Mouse (Mus musculus): ENCODE results near the gene Zfp536. TPM values are rescaled to one million over a fixed set of nuclear protein-coding genes. Genes with fewer than 3 reads are reported as not detected.
"Not testable (repeated sequence)": the region's sequence is repeated elsewhere in the genome, so short reads cannot be mapped to it uniquely, and the experiment has no call there.

The Zfp536 gene
- polyA plus RNA-seq, 1 experiment from 2014 or later: 2.0 TPM

DNA sequence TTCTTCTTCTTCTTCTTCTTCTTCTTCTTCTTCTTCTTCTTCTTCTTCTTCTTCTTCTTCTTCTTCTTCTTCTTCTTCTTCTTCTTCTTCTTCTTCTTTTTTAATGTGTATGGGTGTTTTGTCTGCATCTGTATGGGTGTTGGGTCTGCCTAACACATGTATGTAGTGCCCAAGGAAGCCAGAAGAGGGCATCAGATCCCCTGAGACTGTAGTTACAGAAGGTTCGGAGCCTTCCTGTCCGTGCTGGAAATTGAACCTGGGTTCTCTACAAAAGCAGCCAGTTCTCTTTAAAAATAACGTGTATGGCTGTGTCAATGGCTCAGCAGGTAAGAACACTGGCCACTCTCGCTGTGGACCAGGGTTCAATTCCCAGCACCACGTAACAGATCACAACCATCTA lies 167.0 kb downstream of the Zfp536 start:
- no peaks in the 10 kb centered on the region for H3K4me1 ChIP-seq
- no peak overlapping the region for H3K4me3 ChIP-seq
- DNase-seq (ENCODE audit: low spot score): no peak
- H3K27me3 ChIP-seq (ENCODE audit: insufficient read depth, poor library complexity, severe bottlenecking): peaks cover 24% of the 10 kb centered on the region
- WGBS: 78% methylated on average over 5 of the region's 5 CpGs
- H3K36me3 ChIP-seq: no peaks in the 10 kb centered on the region
- H3K27ac ChIP-seq: no peak overlapping the region
- no peaks in the 10 kb centered on the region for H3K9me3 ChIP-seq

DNA sequence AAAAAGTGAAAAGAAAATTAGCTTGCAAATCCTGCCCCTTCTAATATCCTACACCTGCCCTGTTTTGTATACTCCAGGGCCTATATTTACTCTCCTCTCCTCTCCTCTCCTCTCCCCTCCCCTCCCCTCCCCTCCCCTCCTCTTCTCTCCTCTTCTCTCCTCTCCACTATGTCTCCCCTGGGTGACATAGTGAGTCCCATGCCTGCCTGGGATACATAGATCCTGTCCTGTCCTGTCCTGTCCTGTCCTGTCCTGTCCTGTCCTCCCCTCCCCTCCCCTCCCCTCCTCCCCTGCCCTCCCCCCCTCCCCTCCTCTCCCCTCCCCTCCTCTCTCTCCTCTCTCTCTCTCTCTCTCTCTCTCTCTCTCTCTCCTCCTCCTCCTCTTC lies 169.9 kb downstream of the Zfp536 start:
- DNase-seq (ENCODE audit: low spot score); H3K4me3 ChIP-seq; H3K27ac ChIP-seq; H3K36me3 ChIP-seq; H3K27me3 ChIP-seq (ENCODE audit: insufficient read depth, poor library complexity, severe bottlenecking); H3K9me3 ChIP-seq; H3K4me1 ChIP-seq: not testable (repeated sequence)

GRCm38 (mm10) chr7:37602871-37603524 lies 170.4 kb downstream of the Zfp536 start:
- H3K9me3 ChIP-seq: no peaks in the 10 kb centered on the region
- no peak overlapping the region for H3K27ac ChIP-seq
- no peaks in the 10 kb centered on the region for H3K4me1 ChIP-seq
- no peaks in the 10 kb centered on the region; the same call in 1 of the 2 replicates for H3K27me3 ChIP-seq (ENCODE audit: insufficient read depth, poor library complexity, severe bottlenecking)
- DNase-seq (ENCODE audit: low spot score): no peak
- no peaks in the 10 kb centered on the region for H3K36me3 ChIP-seq
- no peak overlapping the region for H3K4me3 ChIP-seq
- WGBS: 67% methylated on average over 9 of the region's 9 CpGs

DNA sequence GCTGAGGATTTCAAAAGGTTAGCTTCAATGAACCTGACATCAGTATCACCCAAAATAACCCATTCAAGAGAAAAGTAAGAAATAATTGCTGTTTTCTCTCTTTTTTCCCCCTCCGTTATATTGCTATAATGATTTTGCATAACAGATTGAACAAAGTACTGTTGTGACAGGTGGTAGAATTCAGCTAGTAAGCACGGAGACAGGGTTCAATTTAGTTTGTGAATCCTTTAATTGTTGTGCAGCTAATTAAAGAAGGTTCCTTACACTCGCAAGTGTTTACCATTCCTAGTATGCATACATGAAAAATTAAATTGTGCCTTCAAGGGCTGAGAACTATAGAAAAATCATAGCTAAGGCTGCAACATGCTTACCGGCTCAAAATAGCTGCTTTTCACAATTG lies 173.1 kb downstream of the Zfp536 start:
- WGBS: 86% methylated on average over 4 of the region's 4 CpGs
- DNase-seq (ENCODE audit: low spot score): no peak
- Histone ChIP-seq H3K36me3 (no peaks in the 10 kb centered on the region), H3K27me3 (ENCODE audit: insufficient read depth, poor library complexity, severe bottlenecking) (no peaks in the 10 kb centered on the region; the same call in 1 of the 2 replicates), H3K27ac (no peak overlapping the region), H3K9me3 (no peaks in the 10 kb centered on the region), H3K4me3 (no peak overlapping the region), H3K4me1 (no peaks in the 10 kb centered on the region)

GRCm38 (mm10) chr7:37594211-37595030 lies 179.0 kb downstream of the Zfp536 start:
- Histone ChIP-seq H3K27ac (no peak overlapping the region), H3K27me3 (ENCODE audit: insufficient read depth, poor library complexity, severe bottlenecking) (no peaks in the 10 kb centered on the region; the same call in 1 of the 2 replicates), H3K36me3 (no peaks in the 10 kb centered on the region), H3K4me1 (no peaks in the 10 kb centered on the region), H3K9me3 (no peaks in the 10 kb centered on the region), H3K4me3 (no peak overlapping the region)
- 74% methylated on average over 12 of the region's 12 CpGs for WGBS
- peak; percentile 63 for DNase-seq (ENCODE audit: low spot score)

DNA sequence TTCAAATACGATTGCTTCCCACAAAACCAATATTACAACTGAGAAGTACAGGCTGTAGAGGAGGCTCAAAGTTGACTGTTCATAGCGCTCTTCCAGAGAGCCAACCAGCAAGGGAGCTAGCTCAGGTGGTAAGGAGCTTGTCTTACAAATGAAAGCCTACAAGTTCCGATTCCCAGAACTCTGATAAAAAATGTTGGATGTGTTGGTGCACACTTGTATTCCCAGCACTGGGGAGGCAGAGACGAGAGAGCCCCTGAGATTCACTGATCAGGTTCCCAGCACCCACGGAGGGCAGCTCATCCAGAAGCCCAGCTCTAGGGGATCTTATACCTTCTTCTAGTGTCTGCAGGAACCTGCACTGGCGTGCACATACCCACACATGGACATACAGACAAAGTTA lies 179.9 kb downstream of the Zfp536 start:
- H3K27ac ChIP-seq: no peak overlapping the region
- WGBS: 84% methylated on average over 6 of the region's 6 CpGs

DNA sequence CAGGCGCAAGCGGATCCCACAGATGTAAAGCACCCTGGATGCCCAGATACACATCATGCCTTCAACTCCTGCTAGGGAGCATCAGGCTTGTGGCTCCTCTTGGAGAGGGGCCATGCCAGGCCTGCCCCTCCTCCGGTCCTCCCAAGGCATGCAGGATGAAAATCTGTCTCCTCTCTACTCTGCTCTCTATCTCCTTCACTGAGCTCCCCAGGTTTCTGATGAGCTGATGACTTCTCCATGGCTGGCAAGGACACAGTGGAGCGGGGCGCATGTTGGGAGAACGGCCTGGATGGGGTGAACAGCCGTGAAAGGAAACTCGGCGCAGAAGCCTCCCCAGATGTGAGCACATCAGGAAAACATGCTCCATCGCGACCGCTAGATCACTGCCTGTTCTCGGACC lies 186.7 kb downstream of the Zfp536 start:
- no peak overlapping the region for H3K27ac ChIP-seq
- 76% methylated on average over 13 of the region's 13 CpGs for WGBS

More for the DNA sequence above, 179.9 kb downstream of the Zfp536 start:
- Histone ChIP-seq H3K27me3 (ENCODE audit: insufficient read depth, poor library complexity, severe bottlenecking) (no peaks in the 10 kb centered on the region; the same call in 1 of the 2 replicates), H3K36me3 (no peaks in the 10 kb centered on the region), H3K4me3 (no peak overlapping the region), H3K4me1 (no peaks in the 10 kb centered on the region), H3K9me3 (no peaks in the 10 kb centered on the region)
- DNase-seq (ENCODE audit: low spot score): peak; percentile 59

DNA sequence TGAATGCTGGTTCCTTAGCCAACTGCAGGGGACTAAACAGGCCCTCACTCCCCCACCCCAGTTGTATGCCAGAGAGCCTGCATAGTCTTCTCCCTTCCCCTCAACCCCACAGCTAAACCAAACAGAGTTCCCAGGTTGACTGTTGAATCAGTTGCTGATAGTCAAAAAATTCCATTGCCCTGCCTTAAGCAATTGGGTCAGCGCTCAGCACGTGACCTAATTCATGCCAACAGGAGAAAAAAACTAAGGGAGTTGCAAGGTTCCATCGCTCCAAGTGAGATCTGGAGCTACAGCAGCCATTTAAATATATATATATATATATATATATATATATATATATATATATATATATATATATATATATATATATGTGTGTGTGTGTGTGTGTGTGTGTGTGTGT lies 192.2 kb downstream of the Zfp536 start:
- no peaks in the 10 kb centered on the region for H3K4me1 ChIP-seq
- no peaks in the 10 kb centered on the region for H3K9me3 ChIP-seq
- 76% methylated on average over 3 of the region's 3 CpGs for WGBS
- DNase-seq (ENCODE audit: low spot score): peak; percentile 41
- H3K27me3 ChIP-seq (ENCODE audit: insufficient read depth, poor library complexity, severe bottlenecking): 0 out of 2 replicates have a peak, but pooled peaks cover 8% of the 10 kb centered on the region
- H3K27ac ChIP-seq: no peak overlapping the region
- no peaks in the 10 kb centered on the region for H3K36me3 ChIP-seq
- H3K4me3 ChIP-seq: no peak overlapping the region

More for the DNA sequence above, 186.7 kb downstream of the Zfp536 start:
- Histone ChIP-seq H3K27me3 (ENCODE audit: insufficient read depth, poor library complexity, severe bottlenecking) (no peaks in the 10 kb centered on the region), H3K36me3 (no peaks in the 10 kb centered on the region), H3K9me3 (no peaks in the 10 kb centered on the region), H3K4me1 (no peaks in the 10 kb centered on the region), H3K4me3 (no peak overlapping the region)
- peak; percentile 36 for DNase-seq (ENCODE audit: low spot score)

DNA sequence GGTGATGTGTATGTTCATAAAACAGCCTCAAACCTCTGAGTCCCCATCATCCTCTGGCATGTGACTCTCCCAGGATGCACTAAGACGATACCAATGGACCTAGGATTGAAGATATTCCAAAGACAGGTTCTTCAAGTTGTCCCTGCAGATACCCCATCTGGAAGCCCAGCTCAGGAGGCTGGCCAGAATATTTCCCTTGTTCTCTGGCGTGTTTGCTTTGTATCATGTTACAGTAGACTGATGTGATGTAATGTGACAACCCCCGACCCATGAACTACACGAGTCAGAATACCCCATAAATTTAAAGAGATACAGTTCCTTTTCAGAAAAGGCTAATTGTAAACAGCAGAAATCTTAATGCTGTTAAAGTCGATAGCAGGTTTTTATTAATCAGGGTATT lies 192.9 kb downstream of the Zfp536 start:
- Histone ChIP-seq H3K27me3 (ENCODE audit: insufficient read depth, poor library complexity, severe bottlenecking) (0 out of 2 replicates have a peak, but pooled peaks cover 8% of the 10 kb centered on the region), H3K9me3 (no peaks in the 10 kb centered on the region), H3K36me3 (no peaks in the 10 kb centered on the region), H3K4me3 (no peak overlapping the region), H3K4me1 (no peaks in the 10 kb centered on the region), H3K27ac (no peak overlapping the region)
- DNase-seq (ENCODE audit: low spot score): peak; percentile 66
- WGBS: 53% methylated on average over 5 of the region's 5 CpGs

DNA sequence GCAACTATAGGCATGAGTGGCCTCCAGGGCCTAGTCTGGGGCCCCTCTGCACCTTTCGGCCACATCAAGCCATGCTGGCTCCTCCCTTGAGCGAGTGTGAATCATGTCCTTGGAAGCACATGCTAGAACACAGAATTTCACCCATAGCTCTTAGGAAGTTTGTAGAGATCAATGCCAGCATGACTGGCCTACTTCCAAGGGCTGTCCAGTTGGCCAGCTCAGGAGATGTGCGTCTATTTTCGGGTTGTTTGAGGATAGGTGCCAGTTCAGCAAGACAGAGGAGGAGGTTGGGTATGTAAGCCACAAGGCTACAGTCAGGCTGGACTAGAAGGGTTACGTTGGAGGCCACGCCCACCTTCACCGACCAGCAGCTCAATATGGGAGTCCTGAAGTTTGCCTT lies 201.4 kb downstream of the Zfp536 start:
- DNase-seq (ENCODE audit: low spot score): peak; percentile 36
- Histone ChIP-seq H3K4me1 (peaks cover 11% of the 10 kb centered on the region; the same call in 1 of the 2 replicates), H3K27me3 (ENCODE audit: insufficient read depth, poor library complexity, severe bottlenecking) (peaks cover 25% of the 10 kb centered on the region), H3K36me3 (no peaks in the 10 kb centered on the region), H3K9me3 (no peaks in the 10 kb centered on the region), H3K4me3 (no peak overlapping the region), H3K27ac (no peak overlapping the region)
- WGBS: 90% methylated on average over 7 of the region's 7 CpGs

- H3K36me3 ChIP-seq: no peaks in the 10 kb centered on the region
- 57% methylated on average over 31 of the region's 31 CpGs for WGBS
- H3K27ac ChIP-seq: no peak overlapping the region
- peaks cover 25% of the 10 kb centered on the region for H3K27me3 ChIP-seq (ENCODE audit: insufficient read depth, poor library complexity, severe bottlenecking)
- H3K4me1 ChIP-seq: peaks cover 18% of the 10 kb centered on the region
- H3K4me3 ChIP-seq: peak overlapping the region; percentile 12; the same call in 1 of the 2 replicates
- DNase-seq (ENCODE audit: low spot score): no peak
- H3K9me3 ChIP-seq: no peaks in the 10 kb centered on the region
These were observed 204.5 kb downstream of the Zfp536 start for GRCm38 (mm10) chr7:37568811-37569500.

GRCm38 (mm10) chr7:37568041-37568440 lies 205.4 kb downstream of the Zfp536 start:
- H3K27ac ChIP-seq: no peak overlapping the region
- no peak for DNase-seq (ENCODE audit: low spot score)
- H3K9me3 ChIP-seq: no peaks in the 10 kb centered on the region
- H3K4me1 ChIP-seq: peaks cover 21% of the 10 kb centered on the region
- H3K4me3 ChIP-seq: no peak overlapping the region
- 73% methylated on average over 14 of the region's 14 CpGs for WGBS
- no peaks in the 10 kb centered on the region for H3K36me3 ChIP-seq
- peaks cover 25% of the 10 kb centered on the region for H3K27me3 ChIP-seq (ENCODE audit: insufficient read depth, poor library complexity, severe bottlenecking)

DNA sequence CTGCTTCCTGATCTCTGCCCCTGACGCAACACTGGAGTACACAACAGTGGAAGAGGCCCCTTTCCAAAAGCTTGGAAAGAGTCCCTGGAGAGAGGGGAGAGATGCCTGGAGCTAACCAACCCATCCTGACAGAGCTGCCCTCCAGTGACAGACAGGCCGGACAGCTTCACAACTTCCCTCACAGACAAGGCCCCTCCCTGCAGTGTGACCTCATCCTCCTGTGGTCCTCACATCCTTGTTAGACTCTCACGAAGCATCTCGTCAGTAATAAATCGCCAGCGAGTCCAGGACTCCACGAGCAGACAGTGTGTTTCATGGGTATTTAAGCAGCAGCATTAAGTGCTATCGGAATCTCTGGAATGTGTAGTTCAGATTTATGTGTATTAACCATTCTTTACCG lies 207.4 kb downstream of the Zfp536 start:
- H3K4me3 ChIP-seq: no peak overlapping the region
- no peaks in the 10 kb centered on the region for H3K36me3 ChIP-seq
- no peaks in the 10 kb centered on the region for H3K9me3 ChIP-seq
- 34% methylated on average over 9 of the region's 9 CpGs for WGBS
- no peak overlapping the region for H3K27ac ChIP-seq
- H3K4me1 ChIP-seq: peaks cover 23% of the 10 kb centered on the region
- H3K27me3 ChIP-seq (ENCODE audit: insufficient read depth, poor library complexity, severe bottlenecking): peaks cover 25% of the 10 kb centered on the region
- DNase-seq (ENCODE audit: low spot score): no peak

Measured in heart, embryonic 10.5 days (tissue).